Mouse (Mus musculus) thymus, postnatal 14 days (tissue): Measurements from ENCODE around the gene Mab21l1.

ENCODE experiments used
- DNase-seq: peaks from one replicate; pipeline ENCODE4 v3.0.0; 2021

Gene Mab21l1

DNA sequence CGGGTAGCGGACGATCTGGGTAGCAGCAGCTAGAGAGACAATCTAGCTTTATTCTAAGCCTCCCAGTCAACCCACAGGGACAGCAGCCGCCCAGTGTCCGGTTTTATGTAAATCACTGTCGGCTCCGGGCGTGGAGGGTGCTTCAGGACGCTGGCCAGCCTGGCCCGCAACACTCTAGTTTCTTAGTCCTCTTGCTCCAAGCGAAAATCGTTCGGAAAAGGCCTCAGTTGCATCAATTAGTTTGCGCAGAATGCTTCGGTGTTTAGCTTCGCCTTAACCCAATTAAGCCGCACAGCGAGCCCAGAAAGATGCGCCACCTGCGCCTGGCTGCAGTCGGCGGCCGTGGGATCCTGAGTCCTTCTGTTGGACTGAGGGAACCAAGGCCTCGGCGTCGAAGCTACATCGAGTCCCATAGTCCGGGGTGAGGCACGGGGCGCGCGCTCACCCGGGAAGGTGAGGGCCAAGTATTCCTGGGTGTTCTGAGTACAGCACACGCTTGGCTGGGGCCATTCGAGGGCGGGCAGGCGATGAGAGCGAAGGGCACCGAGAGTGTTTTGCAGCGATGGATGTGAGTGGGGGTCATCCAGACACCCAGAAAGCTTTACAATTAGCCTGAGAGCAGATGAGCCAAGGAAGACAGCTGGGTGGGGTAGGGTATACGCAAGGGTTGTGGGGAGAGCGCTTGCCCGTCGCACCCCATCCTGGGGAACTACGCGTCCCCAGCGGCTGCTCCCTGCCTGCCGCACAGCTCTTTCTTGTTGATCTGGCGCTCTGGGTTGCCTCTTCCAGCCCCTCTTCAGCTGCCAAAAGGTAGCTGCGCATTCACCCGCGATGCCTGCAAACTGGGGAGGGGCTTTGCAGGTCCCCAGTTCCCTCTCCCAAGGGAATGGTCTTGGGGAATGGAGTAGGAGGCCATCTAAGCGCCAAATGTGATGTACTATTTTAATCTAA lies 1.9 kb upstream of the Mab21l1 start:
- DNase-seq = no peak

DNA sequence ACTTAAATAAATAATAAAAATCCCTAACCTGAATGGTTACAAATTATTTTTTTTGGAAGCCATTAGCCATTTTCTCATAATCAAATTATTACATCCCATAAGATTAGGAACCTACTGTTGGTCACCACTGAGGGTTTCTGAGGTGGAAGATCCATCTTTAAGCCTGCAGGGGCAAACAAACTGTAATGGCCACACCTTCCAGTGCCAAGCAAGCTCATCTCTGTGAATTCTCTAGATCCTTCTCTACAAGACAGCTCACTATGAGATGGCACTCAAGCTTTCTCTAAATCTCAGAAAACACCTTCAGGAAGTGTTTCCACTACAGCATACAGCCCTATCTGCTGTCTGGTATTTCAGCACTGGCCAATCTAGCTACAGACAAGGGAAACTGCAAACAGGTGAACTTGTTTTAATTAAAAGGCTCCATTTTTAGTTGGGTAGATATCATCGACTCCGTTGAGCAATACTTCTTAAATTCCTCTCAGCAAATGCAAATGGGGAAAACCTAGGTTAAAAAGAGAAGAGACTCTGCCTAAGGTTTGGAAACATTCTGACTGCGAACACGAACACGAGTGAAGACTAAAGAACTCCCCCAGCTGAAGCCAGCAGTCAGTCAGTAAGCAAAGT lies 768 bp upstream of the Mab21l1 start:
- no peak for DNase-seq

DNA sequence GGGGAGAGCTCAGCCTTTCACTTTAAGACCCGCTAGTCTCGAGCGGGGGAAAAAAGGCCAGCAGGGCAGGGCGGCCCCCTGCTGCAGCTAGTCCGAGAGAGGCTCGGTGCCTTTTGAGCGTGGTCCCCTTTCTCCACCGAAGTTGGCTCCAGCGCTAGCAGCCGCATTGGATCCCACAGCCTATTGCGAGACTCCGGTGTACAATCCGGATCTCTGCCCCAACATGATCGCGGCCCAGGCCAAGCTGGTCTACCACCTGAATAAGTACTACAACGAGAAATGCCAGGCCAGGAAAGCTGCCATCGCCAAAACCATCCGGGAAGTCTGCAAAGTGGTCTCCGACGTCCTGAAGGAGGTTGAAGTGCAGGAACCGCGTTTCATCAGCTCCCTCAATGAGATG lies 461 bp downstream of the Mab21l1 start:
- DNase-seq = no peak

DNA sequence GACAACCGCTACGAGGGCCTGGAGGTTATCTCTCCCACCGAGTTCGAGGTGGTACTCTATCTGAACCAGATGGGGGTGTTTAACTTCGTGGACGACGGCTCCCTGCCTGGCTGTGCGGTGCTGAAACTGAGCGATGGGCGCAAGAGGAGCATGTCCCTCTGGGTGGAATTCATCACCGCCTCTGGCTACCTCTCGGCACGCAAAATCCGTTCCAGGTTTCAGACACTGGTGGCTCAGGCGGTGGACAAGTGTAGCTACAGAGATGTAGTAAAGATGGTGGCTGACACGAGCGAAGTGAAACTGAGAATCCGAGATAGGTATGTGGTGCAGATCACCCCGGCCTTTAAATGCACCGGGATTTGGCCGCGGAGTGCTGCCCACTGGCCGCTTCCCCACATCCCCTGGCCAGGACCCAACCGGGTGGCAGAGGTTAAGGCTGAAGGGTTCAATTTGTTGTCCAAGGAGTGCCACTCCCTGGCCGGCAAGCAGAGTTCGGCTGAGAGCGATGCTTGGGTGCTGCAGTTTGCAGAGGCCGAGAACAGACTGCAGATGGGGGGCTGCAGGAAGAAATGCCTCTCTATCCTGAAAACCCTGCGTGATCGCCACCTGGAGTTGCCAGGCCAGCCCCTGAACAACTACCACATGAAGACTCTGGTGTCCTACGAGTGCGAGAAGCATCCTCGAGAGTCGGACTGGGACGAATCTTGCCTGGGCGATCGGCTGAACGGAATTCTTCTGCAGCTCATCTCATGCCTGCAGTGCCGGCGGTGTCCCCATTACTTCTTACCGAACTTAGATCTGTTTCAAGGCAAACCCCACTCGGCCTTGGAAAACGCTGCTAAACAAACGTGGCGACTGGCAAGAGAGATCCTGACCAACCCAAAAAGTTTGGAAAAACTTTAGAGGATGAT lies 1.1 kb downstream of the Mab21l1 start:
- no peak for DNase-seq

DNA sequence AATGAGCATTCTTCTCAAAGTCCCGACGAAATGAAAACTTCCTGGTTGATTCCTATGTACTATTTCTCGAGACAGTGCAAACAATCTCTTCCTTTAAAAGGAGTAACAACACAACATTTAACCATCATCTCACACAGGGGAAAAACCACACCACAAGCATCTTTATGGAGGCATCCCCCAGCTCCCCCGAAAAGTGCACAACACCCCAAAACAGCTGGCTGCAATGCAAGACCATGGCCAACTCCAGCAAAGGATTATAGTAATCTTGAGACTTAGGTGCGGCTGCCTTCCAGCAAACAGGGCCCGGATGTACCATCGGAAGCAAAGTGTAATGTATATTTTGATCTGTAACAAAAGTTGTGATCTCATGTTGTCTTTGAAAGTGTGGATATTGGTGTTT lies 1.8 kb downstream of the Mab21l1 start:
- no peak for DNase-seq

DNA sequence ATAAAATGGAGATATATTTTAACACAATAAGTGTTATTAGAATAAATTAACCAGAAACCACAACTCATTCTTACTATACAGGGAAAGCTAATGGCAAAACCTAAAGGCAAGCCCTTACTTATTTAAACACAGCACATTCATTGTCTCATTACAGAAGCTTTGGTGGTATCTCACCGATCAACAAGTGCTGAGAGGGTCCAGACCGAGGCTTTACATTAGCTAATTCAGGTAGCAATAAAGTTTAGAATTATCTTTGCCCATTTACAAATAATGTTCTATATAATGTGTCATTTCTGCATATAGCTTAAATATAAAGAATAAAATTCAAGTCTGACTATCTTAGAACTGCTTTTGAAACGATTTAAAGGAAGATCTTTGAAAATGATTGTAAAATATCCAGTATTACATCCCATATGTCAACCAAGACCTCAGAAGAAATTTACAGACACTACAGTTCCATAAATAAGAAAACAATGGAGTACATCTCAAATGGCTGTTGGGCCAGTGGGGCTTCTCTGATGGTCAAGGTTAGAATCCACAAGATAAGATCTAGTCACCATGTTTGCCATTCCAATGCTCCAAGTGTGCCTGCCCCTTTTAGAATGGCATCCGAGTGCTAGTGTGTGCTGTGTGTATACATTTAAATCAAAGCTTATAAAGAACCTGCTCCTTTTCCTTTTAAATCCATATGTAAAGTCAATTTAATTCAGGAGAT lies 3.1 kb downstream of the Mab21l1 start:
- DNase-seq = no peak

DNA sequence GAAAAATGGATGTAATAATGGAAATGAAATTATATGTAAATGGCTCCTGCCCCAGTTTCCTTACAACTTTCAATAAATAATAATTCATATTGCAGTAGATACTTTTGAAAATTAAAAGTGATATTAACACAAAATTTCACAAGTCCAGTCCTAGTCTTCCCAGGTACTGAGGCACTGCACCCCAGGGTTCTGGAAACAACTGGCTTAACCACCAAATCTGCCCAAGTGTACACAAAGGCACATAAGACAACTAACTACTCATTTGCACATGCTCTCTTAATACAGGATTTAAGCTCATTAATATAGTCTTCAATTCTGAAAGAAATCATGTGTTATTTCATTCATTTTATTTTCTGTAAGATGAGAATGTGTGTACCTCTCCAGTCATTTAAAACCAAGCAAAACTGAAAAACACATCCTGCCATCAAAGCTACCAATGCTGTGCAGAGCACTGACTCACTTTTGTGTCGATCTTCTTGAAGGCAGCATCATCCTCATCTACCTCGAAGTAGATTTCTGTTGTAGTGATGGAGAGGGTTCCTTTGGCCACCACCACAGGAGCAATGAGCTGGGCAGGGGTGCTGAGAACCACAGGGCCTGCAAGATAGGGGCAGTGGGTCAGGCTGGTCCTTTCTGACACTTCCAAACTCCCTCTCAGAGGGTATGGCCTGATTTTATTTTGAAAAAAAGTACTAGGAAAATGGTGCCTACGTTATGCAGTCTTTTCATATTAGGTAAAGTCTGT lies 3.8 kb downstream of the Mab21l1 start:
- no peak for DNase-seq

DNA sequence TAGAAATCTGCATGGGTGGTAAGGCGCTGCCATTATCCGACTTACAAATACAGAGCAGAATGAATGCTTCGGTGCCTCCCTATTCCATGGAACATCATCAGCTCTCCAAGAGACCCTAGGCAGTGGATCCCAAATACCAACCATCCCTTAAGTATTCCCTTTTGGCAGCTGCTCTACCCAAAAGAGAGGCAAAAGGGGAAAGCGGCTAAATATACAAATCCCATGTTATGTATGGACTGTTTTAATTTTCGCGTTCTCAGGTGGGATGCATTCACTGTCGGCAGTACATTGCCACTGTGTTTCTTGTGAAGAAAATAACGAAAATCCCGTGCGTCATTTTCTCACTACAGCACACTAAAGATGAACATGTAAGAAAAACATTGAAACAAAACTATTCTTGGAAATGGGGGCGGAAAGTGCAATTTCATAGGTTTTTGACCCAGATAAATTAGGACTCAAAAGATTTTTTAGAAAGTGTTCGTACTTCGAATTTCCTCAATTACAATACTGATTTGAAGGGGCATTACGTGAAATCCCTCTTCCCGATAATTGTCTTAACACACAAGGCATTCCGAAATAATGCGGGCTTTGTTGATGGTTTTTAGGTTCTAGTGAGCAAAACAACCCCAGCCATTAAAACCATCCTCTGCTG lies 4.7 kb downstream of the Mab21l1 start:
- no peak for DNase-seq

DNA sequence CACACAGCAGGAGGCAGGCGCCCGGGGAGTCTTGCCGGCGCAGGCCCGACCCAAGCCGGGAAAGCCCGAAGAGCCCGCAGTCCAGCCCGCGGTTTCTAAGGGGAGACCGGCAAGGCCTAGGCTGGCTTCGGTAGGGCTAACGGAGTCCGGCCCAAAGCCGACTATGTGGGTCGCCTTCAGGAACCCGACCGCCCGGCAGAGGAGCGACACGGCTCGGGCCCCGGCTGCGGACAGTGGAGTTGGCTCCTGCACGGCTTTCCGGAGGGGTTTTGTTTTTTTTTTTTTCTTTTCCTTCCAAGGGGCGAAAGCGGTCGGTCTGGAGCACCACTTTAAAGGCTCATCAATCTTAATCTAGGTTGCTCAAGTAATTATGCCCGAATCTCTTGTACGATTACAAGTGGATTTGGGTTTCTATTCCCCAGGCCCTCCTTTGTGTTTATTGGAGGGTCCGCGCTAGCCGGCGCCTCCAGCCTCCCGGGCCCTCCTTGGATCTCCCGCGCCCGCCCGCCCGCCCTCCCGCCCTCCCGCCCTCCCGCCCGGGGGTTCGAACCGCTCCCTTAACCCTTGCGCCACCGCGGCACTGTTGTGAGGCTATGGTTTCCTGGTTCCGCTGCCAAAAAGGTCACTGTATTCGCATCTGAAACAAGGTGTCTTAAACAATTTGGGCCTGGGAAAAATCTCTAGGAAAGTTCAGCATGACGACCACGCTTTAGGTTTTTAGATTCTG lies 5.3 kb downstream of the Mab21l1 start:
- no peak for DNase-seq

DNA sequence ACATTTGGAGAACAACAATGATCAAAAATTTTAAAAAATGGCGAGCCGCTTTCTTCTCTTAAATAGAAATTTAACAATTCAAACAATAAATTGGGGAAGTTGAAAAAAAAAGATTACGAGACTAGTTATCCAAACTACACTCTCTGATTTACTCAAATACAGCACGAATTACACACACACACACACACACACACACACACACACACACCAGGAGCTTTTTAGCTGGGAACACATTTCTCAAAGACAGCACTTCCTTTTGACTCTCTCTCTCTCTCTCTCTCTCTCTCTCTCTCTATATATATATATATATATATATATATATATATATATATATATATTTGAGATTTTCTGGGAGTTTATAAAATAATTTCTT lies 5.9 kb downstream of the Mab21l1 start:
- DNase-seq = no peak

DNA sequence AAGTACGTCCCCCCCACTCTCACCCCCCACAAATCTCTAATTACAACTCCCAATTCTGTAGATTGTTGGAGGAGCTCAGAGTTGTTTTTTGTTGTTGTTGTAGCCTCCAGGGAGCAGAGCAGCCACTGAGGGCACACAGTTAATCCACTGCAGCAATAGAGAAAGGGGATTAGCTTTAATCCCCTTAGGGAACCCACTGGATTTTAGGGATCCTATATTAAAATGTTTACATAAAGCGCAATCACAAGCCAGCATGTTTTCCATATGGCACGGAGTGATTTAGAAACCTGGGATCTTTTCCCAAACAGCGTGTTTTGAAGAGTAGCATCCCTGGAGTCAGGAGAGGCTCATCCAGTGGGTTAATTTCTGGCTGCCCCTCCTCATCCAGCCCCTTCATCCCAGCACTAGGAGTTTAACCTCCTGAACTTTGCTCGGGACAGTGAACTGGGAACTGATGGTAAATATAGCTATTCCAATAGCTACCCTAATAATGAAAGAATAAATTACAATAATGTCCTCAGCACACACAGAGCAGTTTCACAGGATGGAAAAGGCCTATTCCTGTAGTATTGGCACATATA lies 6.4 kb downstream of the Mab21l1 start:
- DNase-seq = no peak

DNA sequence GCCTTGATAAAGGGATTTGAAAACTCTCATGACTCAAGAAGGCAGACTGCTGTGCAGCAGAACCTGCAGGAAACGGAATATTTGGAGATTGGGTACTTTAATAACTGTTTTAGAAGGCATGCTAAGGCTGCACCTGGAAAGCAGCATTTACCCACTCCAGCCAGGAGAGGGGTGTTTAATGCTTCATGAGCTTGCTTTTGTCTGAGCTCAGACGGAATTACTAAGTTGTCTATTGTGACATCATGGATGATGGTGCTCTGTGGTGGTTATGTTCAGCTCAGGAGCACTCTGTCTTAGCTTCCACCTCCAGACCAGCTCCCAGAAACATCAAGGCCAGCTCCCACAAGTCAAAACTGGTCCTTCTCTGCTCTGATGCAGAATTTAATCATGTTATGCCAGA lies 7.5 kb downstream of the Mab21l1 start:
- no peak for DNase-seq

DNA sequence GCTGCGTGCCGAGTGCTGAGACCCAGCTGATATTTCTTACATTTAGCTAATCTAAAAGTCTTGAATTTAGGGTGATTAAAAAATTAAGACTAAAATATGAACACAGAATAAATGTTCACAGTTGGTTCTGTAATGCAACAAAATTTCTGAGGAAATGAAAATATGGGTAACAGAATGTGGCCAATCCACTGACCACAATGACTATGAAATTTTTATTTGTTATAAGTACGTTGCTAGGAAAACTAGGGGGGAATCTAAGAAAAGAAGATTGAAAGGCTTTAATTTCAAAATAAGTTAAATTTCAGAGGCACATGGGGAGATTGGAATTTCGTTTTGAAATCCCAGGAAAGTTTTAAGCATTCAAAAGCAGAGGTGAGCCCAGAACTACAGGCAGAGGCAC lies 8.3 kb downstream of the Mab21l1 start:
- no peak for DNase-seq

DNA sequence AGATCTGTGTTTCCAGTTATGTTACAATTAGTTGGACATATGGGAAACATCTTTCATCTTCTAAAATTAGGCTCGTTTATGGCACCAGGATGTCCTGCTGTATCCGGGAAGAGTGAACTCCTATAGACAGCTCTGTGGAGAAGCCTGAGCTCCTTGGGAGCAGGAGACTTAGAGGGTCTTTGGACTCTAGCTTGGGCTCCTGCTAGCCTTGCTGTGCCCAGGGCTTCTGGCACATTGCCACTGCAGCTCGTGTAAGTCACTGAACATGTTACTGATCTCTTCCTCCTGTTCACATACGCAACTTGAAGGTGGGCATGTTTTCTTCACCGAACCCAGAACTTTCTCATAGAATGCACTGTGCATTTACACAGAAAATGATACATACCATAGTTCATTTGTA lies 9.9 kb downstream of the Mab21l1 start:
- DNase-seq = no peak

DNA sequence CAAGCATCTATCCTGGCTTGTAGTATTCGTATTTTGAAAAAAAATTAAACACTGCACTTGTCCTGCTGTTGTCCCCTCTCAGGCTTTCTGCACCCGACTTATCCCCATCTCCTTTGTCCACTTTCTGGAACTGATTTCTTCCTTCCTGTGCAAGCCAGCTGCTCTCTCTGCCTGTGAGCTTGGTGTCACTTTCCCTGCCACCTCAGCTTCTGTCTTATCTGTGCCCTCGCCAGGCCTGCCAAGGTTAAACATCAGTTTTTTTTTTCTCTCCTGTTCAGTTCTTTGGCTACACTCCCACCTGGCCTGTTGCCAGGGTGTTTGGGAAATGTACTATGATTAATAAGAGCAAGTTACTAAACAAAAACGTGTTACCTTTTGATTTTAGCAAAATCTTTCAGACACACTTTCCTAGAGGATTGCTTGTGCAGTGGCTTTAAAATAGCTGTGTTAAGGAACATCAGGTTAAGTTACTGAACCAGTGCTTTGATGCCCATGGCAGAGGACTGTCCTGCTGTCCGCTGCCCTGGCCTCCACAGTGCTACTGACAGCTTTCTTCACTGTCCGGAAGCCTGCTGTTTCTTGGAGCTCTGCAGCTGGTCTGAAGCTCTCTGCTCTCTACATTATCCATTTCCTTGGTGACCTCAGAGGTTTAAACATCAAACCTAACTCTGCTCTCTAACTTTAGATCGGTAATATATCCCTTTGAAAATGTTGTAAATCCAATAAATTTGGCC lies 11.7 kb downstream of the Mab21l1 start:
- no peak for DNase-seq

DNA sequence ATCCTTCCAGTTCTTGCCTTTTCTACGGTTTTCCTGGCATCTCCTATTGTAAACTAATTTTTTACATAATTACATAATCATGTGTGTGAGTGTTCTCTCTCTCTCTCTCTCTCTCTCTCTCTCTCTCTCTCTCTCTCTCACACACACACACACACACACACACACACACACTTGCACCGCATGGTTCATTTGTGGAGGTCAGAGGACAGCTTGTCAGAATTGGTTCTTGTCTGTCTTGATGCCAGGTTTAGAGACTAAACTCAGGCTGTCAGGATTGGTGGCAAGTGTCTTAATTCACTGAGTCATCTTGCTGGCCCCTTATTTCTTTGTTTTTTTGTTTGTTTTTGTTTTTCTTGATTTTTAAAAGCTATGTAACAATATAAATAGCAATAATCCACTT lies 12.5 kb downstream of the Mab21l1 start:
- DNase-seq = no peak

DNA sequence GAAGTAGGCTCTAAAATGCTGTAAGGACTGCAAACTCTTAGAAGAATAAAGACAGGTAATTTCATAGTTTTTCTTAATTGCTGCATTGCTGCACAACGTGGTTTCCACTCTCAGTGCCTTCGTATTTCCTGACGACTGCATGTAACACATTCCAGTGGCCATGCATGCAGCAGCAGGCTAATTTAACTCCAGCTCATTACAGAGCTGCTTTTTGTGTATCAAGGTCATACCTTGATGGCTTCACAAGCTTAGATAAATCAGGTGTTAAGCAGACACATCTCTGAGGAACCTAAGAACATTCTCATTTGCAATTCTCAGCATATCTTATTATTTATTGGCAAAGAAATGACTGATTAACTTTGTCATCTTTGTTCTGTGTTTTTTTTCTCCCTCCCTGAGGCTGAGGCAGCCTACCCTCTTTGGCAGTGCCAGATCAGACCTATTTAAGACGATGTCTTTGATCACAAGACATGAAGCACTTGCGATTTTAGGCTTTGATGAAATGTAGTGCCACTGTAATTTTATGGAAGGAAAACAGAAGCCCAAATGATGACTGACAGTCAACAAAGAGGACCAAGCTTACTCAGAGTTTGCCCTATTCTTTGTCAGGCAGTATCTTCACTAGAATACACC lies 32.8 kb downstream of the Mab21l1 start:
- no peak for DNase-seq

DNA sequence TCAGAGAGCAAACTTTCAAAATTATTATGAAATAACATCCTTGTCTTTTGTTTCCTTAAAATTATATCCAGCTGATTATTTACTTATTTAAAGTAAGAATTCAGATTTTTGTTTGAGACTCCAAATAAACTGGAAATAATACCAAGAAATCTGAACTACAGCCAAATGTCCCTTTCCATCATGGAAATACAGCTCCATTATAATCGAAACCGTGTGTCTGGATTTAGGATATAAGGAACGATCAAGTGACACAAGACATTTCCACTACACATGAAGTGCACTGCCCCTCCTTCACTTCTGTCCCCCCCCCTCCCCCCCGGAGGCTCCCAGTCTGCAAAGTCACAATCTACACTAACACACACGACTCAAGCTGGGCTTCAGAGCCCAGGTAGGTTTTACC lies 33.8 kb downstream of the Mab21l1 start:
- no peak for DNase-seq
